Mouse (Mus musculus) spleen, adult 2 months (tissue): Measurements from ENCODE around the gene Zmiz1. TPM values are rescaled to one million over a fixed set of nuclear protein-coding genes. Genes with fewer than 3 reads are reported as not detected.
A peak's percentile ranks its signal among the peaks of the same experiment; 100 is the strongest.

Experiments
- DNase-seq, 2 experiments: peaks; one replicate each; pipeline versions ENCODE4 v3.0.0 to v3.0.0-alpha.2; 2012 to 2021; ENCODE audit warnings: low spot score in 2 of 2, low read depth in 1 of 2
- H3K27ac ChIP-seq: fragments of 200-500 bp; 2 replicates; pipeline ENCODE4 v1.5.1; 2012; ENCODE audit warnings: low read length, inconsistent platforms; ENCODE audit not compliant: insufficient read depth
- H3K27me3 ChIP-seq: fragments of 200-500 bp; 2 replicates; pipeline ENCODE4 v1.6.1; 2012; ENCODE audit warnings: mild to moderate bottlenecking, moderate library complexity, low read length, inconsistent platforms; ENCODE audit not compliant: control insufficient read depth, insufficient read depth
- H3K36me3 ChIP-seq: fragments of 200-500 bp; 2 replicates; pipeline ENCODE4 v1.6.1; 2012; ENCODE audit warnings: mild to moderate bottlenecking, low read length, inconsistent platforms; ENCODE audit not compliant: control insufficient read depth, insufficient read depth
- H3K4me1 ChIP-seq: fragments of 200-500 bp; 2 replicates; pipeline ENCODE4 v1.6.1; 2011; ENCODE audit warnings: inconsistent platforms; ENCODE audit not compliant: control insufficient read depth, insufficient read depth, insufficient read length
- H3K4me3 ChIP-seq: fragments of 200-500 bp; 2 replicates; pipeline ENCODE4 v1.5.1; 2011; ENCODE audit warnings: mild to moderate bottlenecking, inconsistent platforms; ENCODE audit not compliant: insufficient read depth, insufficient read length; ENCODE audit errors: extremely low read depth
- CTCF ChIP-seq: fragments of 200-500 bp; IDR thresholded peaks from 2 replicates; pipeline ENCODE4 v1.5.1; 2011; ENCODE audit warnings: mild to moderate bottlenecking, inconsistent platforms; ENCODE audit not compliant: insufficient read depth, insufficient read length, insufficient replicate concordance; ENCODE audit errors: extremely low read depth
- POLR2A ChIP-seq: fragments of 200-500 bp; IDR thresholded peaks from 2 replicates; pipeline ENCODE4 v1.6.1; 2011; ENCODE audit warnings: low read depth, low read length, inconsistent platforms
- WGBS: fragments of 180-500 bp; shearing (Covaris S2); methylation state at CpG from one replicate; pipeline ENCODE4 v1.1.7; 2018; 5-methylcytosine and 5-hydroxymethylcytosine counted together
- polyA plus RNA-seq: library from polyadenylated mRNA; depleted of rRNA; stranded (reverse); fragments of >200 nt; gene quantifications from 2 replicates; pipeline ENCODE4 v1.2.3, GENCODE M21; 2012

The Zmiz1 gene
- polyA plus RNA-seq, 1 experiment: 48.5 TPM

- no peaks in the 10 kb centered on the region for H3K27me3 ChIP-seq
- no peak overlapping the region for H3K27ac ChIP-seq
- no peak for DNase-seq
- H3K4me1 ChIP-seq: peaks cover 8% of the 10 kb centered on the region; the same call in 1 of the 2 replicates
- no peak for TF ChIP-seq CTCF
- TF ChIP-seq POLR2A: no peak
- no peaks in the 10 kb centered on the region; the same call in 1 of the 2 replicates for H3K36me3 ChIP-seq
- H3K4me3 ChIP-seq: no peak overlapping the region
- 96% methylated on average over 1 of the region's 1 CpGs for WGBS
Measured at GRCm38 (mm10) chr14:25537351-25537750, 78.4 kb downstream of the Zmiz1 start.

GRCm38 (mm10) chr14:25538522-25538921 lies 79.5 kb downstream of the Zmiz1 start:
- Histone ChIP-seq H3K27me3 (no peaks in the 10 kb centered on the region), H3K27ac (no peak overlapping the region), H3K36me3 (no peaks in the 10 kb centered on the region; the same call in 1 of the 2 replicates), H3K4me3 (no peak overlapping the region), H3K4me1 (peaks cover 8% of the 10 kb centered on the region; the same call in 1 of the 2 replicates)
- WGBS: 80% methylated on average over 2 of the region's 2 CpGs
- DNase-seq: no peak
- no peak for TF ChIP-seq CTCF
- no peak for TF ChIP-seq POLR2A

- 88% methylated on average over 10 of the region's 10 CpGs for WGBS
Measured at GRCm38 (mm10) chr14:25539493-25540116, 80.6 kb downstream of the Zmiz1 start.

GRCm38 (mm10) chr14:25540172-25540571 lies 81.2 kb downstream of the Zmiz1 start:
- H3K27me3 ChIP-seq: no peaks in the 10 kb centered on the region
- H3K4me1 ChIP-seq: no peaks in the 10 kb centered on the region
- H3K27ac ChIP-seq: no peak overlapping the region
- WGBS: 72% methylated on average over 4 of the region's 4 CpGs
- no peak overlapping the region for H3K4me3 ChIP-seq
- no peak for DNase-seq
- no peaks in the 10 kb centered on the region; the same call in 1 of the 2 replicates for H3K36me3 ChIP-seq
- TF ChIP-seq CTCF: no peak
- TF ChIP-seq POLR2A: no peak

More at GRCm38 (mm10) chr14:25539493-25540116, 80.6 kb downstream of the Zmiz1 start:
- Histone ChIP-seq H3K4me3 (no peak overlapping the region), H3K27ac (no peak overlapping the region), H3K27me3 (no peaks in the 10 kb centered on the region), H3K4me1 (peaks cover 3% of the 10 kb centered on the region; the same call in 1 of the 2 replicates), H3K36me3 (no peaks in the 10 kb centered on the region; the same call in 1 of the 2 replicates)
- no peak for DNase-seq
- TF ChIP-seq CTCF (peak; percentile 2; the same call in 1 of the 2 replicates), POLR2A (no peak)

GRCm38 (mm10) chr14:25541213-25541612 lies 82.2 kb downstream of the Zmiz1 start:
- Histone ChIP-seq H3K4me1 (peaks cover 1% of the 10 kb centered on the region; the same call in 1 of the 2 replicates), H3K36me3 (no peaks in the 10 kb centered on the region; the same call in 1 of the 2 replicates)

GRCm38 (mm10) chr14:25543098-25543497 lies 84.1 kb downstream of the Zmiz1 start:
- Histone ChIP-seq H3K27ac (no peak overlapping the region), H3K4me3 (no peak overlapping the region), H3K4me1 (peaks cover 17% of the 10 kb centered on the region), H3K36me3 (no peaks in the 10 kb centered on the region), H3K27me3 (no peaks in the 10 kb centered on the region)
- no peak for DNase-seq
- 89% methylated on average over 4 of the region's 4 CpGs for WGBS
- TF ChIP-seq CTCF (no peak), POLR2A (no peak)

More at GRCm38 (mm10) chr14:25541213-25541612, 82.2 kb downstream of the Zmiz1 start:
- TF ChIP-seq CTCF: no peak
- no peak for TF ChIP-seq POLR2A
- Histone ChIP-seq H3K27ac (no peak overlapping the region), H3K27me3 (no peaks in the 10 kb centered on the region), H3K4me3 (no peak overlapping the region)
- no peak for DNase-seq
- WGBS: 81% methylated on average over 5 of the region's 5 CpGs

GRCm38 (mm10) chr14:25543927-25544326 lies 84.9 kb downstream of the Zmiz1 start:
- Histone ChIP-seq H3K4me1 (peaks cover 17% of the 10 kb centered on the region), H3K4me3 (no peak overlapping the region), H3K36me3 (no peaks in the 10 kb centered on the region), H3K27me3 (no peaks in the 10 kb centered on the region), H3K27ac (no peak overlapping the region)
- no peak for DNase-seq
- TF ChIP-seq CTCF (no peak), POLR2A (no peak)
- 91% methylated on average over 4 of the region's 4 CpGs for WGBS
